Mouse (Mus musculus): ENCODE measurements around the gene Mmp28. TPM values are rescaled to one million over a fixed set of nuclear protein-coding genes. Genes with fewer than 3 reads are reported as not detected.

Mmp28 gene
- polyA plus RNA-seq, 1 experiment from 2014 or later = 0.13 TPM

GRCm38 (mm10) chr11:83406391-83406790 lies 56.5 kb downstream of the Mmp28 start:
- Histone ChIP-seq H3K79me2 (ENCODE audit: inconsistent target) (no peaks in the 10 kb centered on the region), H3K4me3 (ENCODE audit: inconsistent target) (no peak overlapping the region), H3K27ac (no peak overlapping the region), H3K36me3 (ENCODE audit: inconsistent target) (peaks cover 19% of the 10 kb centered on the region)
- WGBS (ENCODE audit: missing documents) = 55% methylated on average over 3 of the region's 3 CpGs

- no peak overlapping the region for H3K4me3 ChIP-seq (ENCODE audit: inconsistent target)
- H3K79me2 ChIP-seq (ENCODE audit: inconsistent target) = no peaks in the 10 kb centered on the region
- no peak overlapping the region for H3K27ac ChIP-seq
- H3K36me3 ChIP-seq (ENCODE audit: inconsistent target) = peaks cover 28% of the 10 kb centered on the region
- 95% methylated on average over 7 of the region's 7 CpGs for WGBS (ENCODE audit: missing documents)
Measured at GRCm38 (mm10) chr11:83403787-83404186, 59.1 kb downstream of the Mmp28 start.

GRCm38 (mm10) chr11:83398724-83399123 lies 64.1 kb downstream of the Mmp28 start:
- Histone ChIP-seq H3K4me3 (ENCODE audit: inconsistent target) (no peak overlapping the region), H3K27ac (no peak overlapping the region), H3K36me3 (ENCODE audit: inconsistent target) (peaks cover 72% of the 10 kb centered on the region), H3K79me2 (ENCODE audit: inconsistent target) (no peaks in the 10 kb centered on the region)
- 51% methylated on average over 5 of the region's 5 CpGs for WGBS (ENCODE audit: missing documents)

GRCm38 (mm10) chr11:83397626-83398025 lies 65.2 kb downstream of the Mmp28 start:
- Histone ChIP-seq H3K4me3 (ENCODE audit: inconsistent target) (no peak overlapping the region), H3K36me3 (ENCODE audit: inconsistent target) (peaks cover 69% of the 10 kb centered on the region), H3K27ac (no peak overlapping the region), H3K79me2 (ENCODE audit: inconsistent target) (no peaks in the 10 kb centered on the region)
- WGBS (ENCODE audit: missing documents) = 90% methylated on average over 7 of the region's 7 CpGs

GRCm38 (mm10) chr11:83394802-83395439 lies 68.0 kb downstream of the Mmp28 start:
- Histone ChIP-seq H3K79me2 (ENCODE audit: inconsistent target) (no peaks in the 10 kb centered on the region), H3K4me3 (ENCODE audit: inconsistent target) (no peak overlapping the region), H3K36me3 (ENCODE audit: inconsistent target) (peaks cover 75% of the 10 kb centered on the region), H3K27ac (no peak overlapping the region)
- 85% methylated on average over 6 of the region's 6 CpGs for WGBS (ENCODE audit: missing documents)

- 96% methylated on average over 4 of the region's 4 CpGs for WGBS (ENCODE audit: missing documents)
- Histone ChIP-seq H3K36me3 (ENCODE audit: inconsistent target) (peaks cover 82% of the 10 kb centered on the region), H3K79me2 (ENCODE audit: inconsistent target) (no peaks in the 10 kb centered on the region), H3K4me3 (ENCODE audit: inconsistent target) (no peak overlapping the region), H3K27ac (no peak overlapping the region)
Measured at GRCm38 (mm10) chr11:83393062-83393461, 69.8 kb downstream of the Mmp28 start.

Other genes starting within 250 kb of the Mmp28 start
- not detected in 3 replicates for gene Slfn14, start 176.3 kb downstream of the Mmp28 start, polyA plus RNA-seq (2018)
- gene Ap2b1, start 164.0 kb downstream of the Mmp28 start, polyA plus RNA-seq (2018) = 70.2 to 81.3 TPM (median 77.0 TPM) in 3 replicates
- gene Pex12, start 160.5 kb downstream of the Mmp28 start, polyA plus RNA-seq (2018) = 6.9 to 7.9 TPM (median 7.7 TPM) in 3 replicates
- gene Rasl10b, start 53.9 kb downstream of the Mmp28 start, polyA plus RNA-seq (2018) = 0.09 TPM in 1 of 3 replicates, not detected in the others
- not detected in 3 replicates for gene Gas2l2, start 33.6 kb downstream of the Mmp28 start, polyA plus RNA-seq (2018)
- 0.26 TPM in 1 of 3 replicates, not detected in the others for gene 1700020L24Rik, start 25.4 kb downstream of the Mmp28 start, polyA plus RNA-seq (2018)
- 57.5 to 132 TPM (median 64.8 TPM) in 3 replicates for gene Taf15, start 10.0 kb upstream of the Mmp28 start, polyA plus RNA-seq (2018)
- 0.34 TPM in 1 of 3 replicates, not detected in the others for gene Heatr9, start 59.1 kb upstream of the Mmp28 start, polyA plus RNA-seq (2018)
- 67.6 to 220 TPM (median 169 TPM) in 3 replicates for gene Ccl5, start 67.4 kb upstream of the Mmp28 start, polyA plus RNA-seq (2018)
- gene Ccl9, start 115.6 kb upstream of the Mmp28 start, polyA plus RNA-seq (2018) = 289 to 625 TPM (median 620 TPM) in 3 replicates
- gene Ccl6, start 130.0 kb upstream of the Mmp28 start, polyA plus RNA-seq (2018) = 508 to 1,107 TPM (median 907 TPM) in 3 replicates
- gene Rpl9-ps1, start 182.6 kb upstream of the Mmp28 start, polyA plus RNA-seq (2018) = not detected in 3 replicates
- gene Ccl3, start 186.3 kb upstream of the Mmp28 start, polyA plus RNA-seq (2018) = 203 to 397 TPM (median 307 TPM) in 3 replicates
- 101 to 412 TPM (median 201 TPM) in 3 replicates for gene Ccl4, start 199.5 kb upstream of the Mmp28 start, polyA plus RNA-seq (2018)
- 635 to 1,651 TPM (median 1,108 TPM) in 3 replicates for gene Wfdc17, start 240.9 kb upstream of the Mmp28 start, polyA plus RNA-seq (2018)
- gene Wfdc18, start 245.9 kb upstream of the Mmp28 start, polyA plus RNA-seq (2018) = 1.5 to 1.6 TPM in 2 of 3 replicates, not detected in the other

All from macrophage (primary cell).